Mouse (Mus musculus): ENCODE data around the gene Prh1. TPM values are rescaled to one million over a fixed set of nuclear protein-coding genes. Genes with fewer than 3 reads are reported as not detected.
"Not testable (repeated sequence)": the region's sequence is repeated elsewhere in the genome, so short reads cannot be mapped to it uniquely, and the experiment has no call there.

The Prh1 gene
- polyA plus RNA-seq (2015; fragmentation: Nextera tagmentation; extraction: Ambion mirVana): not detected in 2 replicates

GRCm38 (mm10) chr6:132569509-132569908, at the start of gene Prh1:
TSS of gene Prh1 (plus strand) at chr6:132569809.
- H3K4me3 ChIP-seq (ENCODE audit: low read depth, low read length); H3K36me3 ChIP-seq (ENCODE audit: control insufficient read depth, insufficient read depth, low read length); H3K9ac ChIP-seq (ENCODE audit: low read depth, low read length); H3K27ac ChIP-seq (ENCODE audit: low read length); H3K9me3 ChIP-seq (replicated peaks; ENCODE audit: control insufficient read depth, low read length, poor library complexity, severe bottlenecking); H3K4me2 ChIP-seq (ENCODE audit: low read length); H3K27me3 ChIP-seq (ENCODE audit: control insufficient read depth, insufficient read depth, low read depth, low read length); ATAC-seq; H3K4me1 ChIP-seq (ENCODE audit: control insufficient read depth, insufficient read depth, low read length): not testable (repeated sequence)
- 84% methylated on average over 1 of the region's 1 CpGs for WGBS

- H3K9me3 ChIP-seq (replicated peaks; ENCODE audit: control insufficient read depth, low read length, poor library complexity, severe bottlenecking); H3K27ac ChIP-seq (ENCODE audit: low read length); H3K4me1 ChIP-seq (ENCODE audit: control insufficient read depth, insufficient read depth, low read length); ATAC-seq; H3K9ac ChIP-seq (ENCODE audit: low read depth, low read length); H3K27me3 ChIP-seq (ENCODE audit: control insufficient read depth, insufficient read depth, low read depth, low read length); H3K4me2 ChIP-seq (ENCODE audit: low read length); H3K4me3 ChIP-seq (ENCODE audit: low read depth, low read length); H3K36me3 ChIP-seq (ENCODE audit: control insufficient read depth, insufficient read depth, low read length): not testable (repeated sequence)
- 67% methylated on average over 2 of the region's 2 CpGs for whole genome bisulfite sequencing
These were observed 26.0 kb downstream of the Prh1 start, which contains the start of gene Prp2 for GRCm38 (mm10) chr6:132595613-132596012. TSS of gene Prp2 (plus strand) at chr6:132595913.

Other genes with a start within 250 kb of the Prh1 start
- not detected in 2 replicates for gene Gm8882, start 205.7 kb upstream of the Prh1 start, polyA plus RNA-seq (2015; fragmentation: Nextera tagmentation; extraction: Ambion mirVana)
- gene Prp2, start 26.1 kb downstream of the Prh1 start, polyA plus RNA-seq (2015; fragmentation: Nextera tagmentation; extraction: Ambion mirVana): not detected in 2 replicates
- not detected in 2 replicates for gene A630073D07Rik, start 81.7 kb downstream of the Prh1 start, polyA plus RNA-seq (2015; fragmentation: Nextera tagmentation; extraction: Ambion mirVana)
- gene Tas2r120, start 87.1 kb downstream of the Prh1 start, polyA plus RNA-seq (2015; fragmentation: Nextera tagmentation; extraction: Ambion mirVana): not detected in 2 replicates
- gene Tas2r121, start 131.2 kb downstream of the Prh1 start, polyA plus RNA-seq (2015; fragmentation: Nextera tagmentation; extraction: Ambion mirVana): not detected in 2 replicates
- not detected in 2 replicates for gene Tas2r122, start 142.1 kb downstream of the Prh1 start, polyA plus RNA-seq (2015; fragmentation: Nextera tagmentation; extraction: Ambion mirVana)
- not detected in 2 replicates for gene Tas2r115, start 168.2 kb downstream of the Prh1 start, polyA plus RNA-seq (2015; fragmentation: Nextera tagmentation; extraction: Ambion mirVana)
- gene Tas2r124, start 184.9 kb downstream of the Prh1 start, polyA plus RNA-seq (2015; fragmentation: Nextera tagmentation; extraction: Ambion mirVana): not detected in 2 replicates
- gene Tas2r102, start 192.3 kb downstream of the Prh1 start, polyA plus RNA-seq (2015; fragmentation: Nextera tagmentation; extraction: Ambion mirVana): not detected in 2 replicates
- not detected in 2 replicates for gene Tas2r136, start 208.4 kb downstream of the Prh1 start, polyA plus RNA-seq (2015; fragmentation: Nextera tagmentation; extraction: Ambion mirVana)
- gene Tas2r117, start 233.0 kb downstream of the Prh1 start, polyA plus RNA-seq (2015; fragmentation: Nextera tagmentation; extraction: Ambion mirVana): not detected in 2 replicates

Measured in midbrain, embryonic 16.5 days (tissue).